Mouse (Mus musculus) T-helper 2 cell (primary cell): ENCODE data around the gene Hist1h2bl.
"Not testable (repeated sequence)": the region's sequence is repeated elsewhere in the genome, so short reads cannot be mapped to it uniquely, and the experiment has no call there.

Experiments
- in situ Hi-C: fragments of 300-600 bp; cut with MboI, MseI; formaldehyde crosslinking; loops from one replicate; pipeline ENCODE4 v1.15.1; 2025; ENCODE audit warnings: high pct_unique_total_duplicates

Hist1h2bl gene

GRCm38 (mm10) chr13:21715864-21716539 is at the start of gene Hist1h2bl, which contains the start of gene Hist1h2ai:
TSS of gene Hist1h2bl (minus strand) at chr13:21716143.
TSS of gene Hist1h2ai (plus strand) at chr13:21716422.
- in situ Hi-C loops, result loop anchor here (5.0 to 25.0 kb wide), 5 partner anchors 321 to 1966 kb away; partner anchors contain the start of genes Hist1h2ac, Hist1h2ad, Hist1h2ae and Hist1h2ah

- in situ Hi-C loops, result no loop called here
Observed at GRCm38 (mm10) chr13:21755707-21756106, 39.8 kb upstream of the Hist1h2bl start.

GRCm38 (mm10) chr13:21754294-21755001 is 38.5 kb upstream of the Hist1h2bl start:
- in situ Hi-C loops, result not testable (repeated sequence)

GRCm38 (mm10) chr13:21753524-21754285 is 37.8 kb upstream of the Hist1h2bl start, which contains the start of the genes Hist1h2ak and Hist1h2bn:
TSS of gene Hist1h2ak (minus strand) at chr13:21753827.
TSS of gene Hist1h2bn (plus strand) at chr13:21754123.
- in situ Hi-C loops, result not testable (repeated sequence)

GRCm38 (mm10) chr13:21753051-21753523 is 37.1 kb upstream of the Hist1h2bl start:
- in situ Hi-C loops, result no loop called here

- in situ Hi-C loops, result no loop called here
Observed at GRCm38 (mm10) chr13:21752356-21752755, 36.4 kb upstream of the Hist1h2bl start.

GRCm38 (mm10) chr13:21751827-21752226 is 35.9 kb upstream of the Hist1h2bl start:
- in situ Hi-C loops, result no loop called here

- in situ Hi-C loops, result no loop called here
Observed at GRCm38 (mm10) chr13:21751417-21751816, 35.5 kb upstream of the Hist1h2bl start.

- in situ Hi-C loops, result not testable (repeated sequence)
Observed at GRCm38 (mm10) chr13:21750159-21751017, 34.4 kb upstream of the Hist1h2bl start, which contains the start of gene Hist1h4k. TSS of gene Hist1h4k (minus strand) at chr13:21750505.

GRCm38 (mm10) chr13:21749387-21750158 is 33.6 kb upstream of the Hist1h2bl start:
- in situ Hi-C loops, result loop anchor here (5.0 to 10.0 kb wide), 2 partner anchors 38 to 1405 kb away; partner anchors contain the start of genes Hist1h2an and Hist1h2bp

- in situ Hi-C loops, result loop anchor here (5.0 to 10.0 kb wide), 2 partner anchors 42 to 1400 kb away; partner anchors contain the start of genes Hist1h2an and Hist1h2bp
Observed at GRCm38 (mm10) chr13:21745006-21745405, 29.1 kb upstream of the Hist1h2bl start.

GRCm38 (mm10) chr13:21734906-21735767 is 19.2 kb upstream of the Hist1h2bl start, which contains the start of gene Hist1h4j:
TSS of gene Hist1h4j (plus strand) at chr13:21735064.
- in situ Hi-C loops, result not testable (repeated sequence)

GRCm38 (mm10) chr13:21734010-21734905 is 18.3 kb upstream of the Hist1h2bl start:
- in situ Hi-C loops, result no loop called here

GRCm38 (mm10) chr13:21733466-21733865 is 17.5 kb upstream of the Hist1h2bl start:
- in situ Hi-C loops, result no loop called here

- in situ Hi-C loops, result no loop called here
Observed at GRCm38 (mm10) chr13:21729544-21729943, 13.6 kb upstream of the Hist1h2bl start.

- in situ Hi-C loops, result no loop called here
Observed at GRCm38 (mm10) chr13:21727948-21728572, 12.1 kb upstream of the Hist1h2bl start.
